Mouse (Mus musculus) heart, adult 9 months (tissue): ENCODE results near the gene L3mbtl1.
A peak's percentile ranks its signal among the peaks of the same experiment; 100 is the strongest.

Source experiments
- DNase-seq, 2 experiments: peaks; one replicate each; pipeline ENCODE4 v3.0.0; 2022; ENCODE audit warnings: low spot score in 2 of 2

The L3mbtl1 gene

GRCm38 (mm10) chr2:162993881-162994616, 50.8 kb downstream of the L3mbtl1 start:
- no peak for DNase-seq

GRCm38 (mm10) chr2:162998528-162999230, 55.4 kb downstream of the L3mbtl1 start:
- peak; percentile 15 to 44 for DNase-seq

- no peak for DNase-seq
Measured at GRCm38 (mm10) chr2:162999744-163000143, 56.5 kb downstream of the L3mbtl1 start.

GRCm38 (mm10) chr2:163001071-163001470, 57.8 kb downstream of the L3mbtl1 start:
- DNase-seq = no peak

- DNase-seq = no peak
Measured at GRCm38 (mm10) chr2:163007299-163007698, 64.0 kb downstream of the L3mbtl1 start.

- peak; percentile 87 to 90 for DNase-seq
Measured at GRCm38 (mm10) chr2:163016916-163017743, 73.9 kb downstream of the L3mbtl1 start, which contains the start of gene Ift52. Gene Ift52, plus strand, starts transcription at chr2:163017354.
